Mouse (Mus musculus): ENCODE data around the gene Layn.
A peak's percentile ranks its signal among the peaks of the same experiment; 100 is the strongest.

The Layn gene

DNA sequence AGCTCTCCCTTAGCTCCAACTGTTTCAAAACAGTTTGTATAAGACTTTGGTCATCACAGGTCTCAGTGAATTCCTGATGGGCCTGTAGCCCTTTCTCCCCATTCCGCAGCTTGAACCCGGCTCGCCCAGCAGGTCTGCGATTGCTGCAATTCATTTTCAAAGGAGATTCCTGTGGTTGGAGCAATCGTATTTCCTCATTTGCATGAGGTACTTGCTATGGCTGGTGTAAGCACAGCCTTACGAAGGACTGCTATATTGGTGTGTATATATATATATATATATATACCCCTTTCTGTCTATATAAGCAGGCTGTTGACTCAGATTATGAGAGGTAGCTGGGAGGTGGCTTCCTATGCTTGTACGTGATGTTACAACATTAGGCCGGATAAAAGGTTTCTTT lies 44.6 kb downstream of the Layn start:
- no peak for DNase-seq (ENCODE audit: low spot score)

DNA sequence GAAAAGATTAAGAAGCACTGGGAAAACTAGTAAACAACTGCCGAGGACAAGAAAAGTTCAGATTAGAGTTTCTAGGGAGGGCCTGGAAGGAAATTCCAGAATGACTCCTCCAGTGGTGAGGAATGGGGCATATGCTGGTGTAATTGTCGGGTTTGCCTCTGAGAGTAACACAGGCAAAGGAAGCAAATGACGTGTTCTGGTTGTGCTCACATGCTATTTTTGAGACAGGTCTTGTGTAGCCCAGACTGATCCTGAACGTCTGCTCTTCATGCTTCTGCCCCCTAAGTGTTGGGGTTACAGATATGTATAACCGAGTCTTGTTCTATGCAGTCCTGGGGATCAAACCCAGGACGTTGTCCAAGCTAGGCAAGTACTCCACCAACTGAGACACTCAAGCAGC lies 45.3 kb downstream of the Layn start:
- no peak for DNase-seq (ENCODE audit: low spot score)

DNA sequence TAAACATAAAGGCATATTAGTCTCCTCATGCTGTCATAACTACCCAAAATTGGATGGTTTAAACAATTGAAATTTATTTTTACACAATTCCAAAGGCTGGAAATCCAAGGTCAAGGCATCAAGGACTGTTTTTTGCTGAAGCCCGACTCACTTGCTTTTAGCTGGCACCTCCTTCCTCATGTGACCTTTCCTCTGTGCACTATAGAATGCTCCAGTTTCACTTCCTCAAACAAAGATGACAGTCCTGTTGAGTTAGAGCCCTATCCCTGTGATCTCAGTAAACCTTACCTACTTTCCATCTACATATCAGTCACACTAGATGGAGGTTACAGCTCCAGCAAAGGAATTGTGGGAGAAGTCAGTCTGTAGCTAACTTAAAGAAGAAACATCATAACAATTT lies 46.7 kb downstream of the Layn start:
- DNase-seq (ENCODE audit: low spot score), result no peak

DNA sequence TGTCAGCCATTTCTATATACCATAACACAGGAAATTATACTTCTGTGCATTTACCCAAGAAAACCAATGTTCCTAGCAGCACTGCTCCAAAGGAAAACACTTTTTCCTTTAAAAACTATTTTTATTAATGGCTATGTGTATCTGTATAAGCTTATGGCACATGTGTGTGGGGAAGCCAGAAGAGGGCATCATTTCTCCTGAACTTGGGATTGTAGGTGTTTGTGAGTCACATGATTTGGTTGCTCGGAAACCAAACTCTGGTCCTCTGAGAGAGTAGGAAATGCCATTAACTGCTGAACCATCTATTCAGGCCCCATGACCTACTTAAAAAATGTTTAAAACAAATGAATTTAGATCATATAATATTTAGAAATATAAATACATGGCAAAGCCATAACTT lies 49.9 kb downstream of the Layn start:
- peak; percentile 20 for DNase-seq (ENCODE audit: low spot score)

DNA sequence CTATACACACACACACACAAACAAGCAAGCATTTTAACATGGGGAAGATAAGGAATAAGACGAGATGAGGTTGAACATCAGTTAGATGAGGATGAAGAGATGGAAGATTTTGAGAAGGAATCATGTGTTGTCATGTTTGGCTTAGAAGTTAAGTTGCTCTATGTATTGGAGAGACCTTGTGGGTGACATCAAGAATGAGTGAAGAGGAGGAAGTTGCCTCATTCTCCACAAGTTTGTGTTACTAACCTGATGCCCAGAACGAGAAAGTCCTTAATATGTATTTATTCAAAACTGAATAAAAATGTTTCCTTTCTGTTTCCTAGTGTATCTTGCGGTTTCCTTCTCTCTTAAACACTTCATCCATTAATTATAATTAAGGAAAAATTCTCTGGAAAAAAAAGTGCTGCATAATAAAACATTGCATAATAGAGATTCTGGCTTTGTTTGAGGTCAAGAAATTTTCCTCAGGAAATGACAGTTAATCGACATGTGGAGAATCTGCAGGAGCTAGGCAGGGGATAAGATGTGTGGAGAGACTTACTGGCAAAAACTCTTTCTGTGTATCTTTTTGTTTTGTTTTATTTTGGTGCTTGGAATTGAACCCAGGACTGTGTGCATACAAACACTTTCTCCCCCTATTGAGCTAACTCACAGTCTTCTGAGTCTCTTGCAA lies 55.6 kb downstream of the Layn start:
- no peak for DNase-seq (ENCODE audit: low spot score)

DNA sequence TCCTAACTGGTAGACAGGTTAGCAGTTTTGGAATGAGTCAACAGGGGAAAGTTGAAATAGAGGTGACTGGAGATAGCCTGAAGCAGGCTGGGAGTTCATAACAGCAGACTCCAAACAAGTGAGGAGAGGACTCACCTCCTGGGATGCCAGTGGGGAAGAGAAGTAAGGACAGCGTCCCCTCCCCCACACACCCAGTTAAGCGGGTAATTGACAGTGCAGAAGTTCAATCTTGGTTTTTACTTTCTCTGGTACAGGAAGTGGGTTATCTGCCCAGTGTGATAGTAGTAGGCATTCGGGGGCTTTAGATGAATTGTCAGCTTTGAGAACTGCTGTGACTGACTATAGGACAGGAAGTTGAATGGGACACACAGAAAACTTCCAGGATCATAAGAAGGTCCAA lies 56.5 kb downstream of the Layn start:
- DNase-seq (ENCODE audit: low spot score), result no peak

DNA sequence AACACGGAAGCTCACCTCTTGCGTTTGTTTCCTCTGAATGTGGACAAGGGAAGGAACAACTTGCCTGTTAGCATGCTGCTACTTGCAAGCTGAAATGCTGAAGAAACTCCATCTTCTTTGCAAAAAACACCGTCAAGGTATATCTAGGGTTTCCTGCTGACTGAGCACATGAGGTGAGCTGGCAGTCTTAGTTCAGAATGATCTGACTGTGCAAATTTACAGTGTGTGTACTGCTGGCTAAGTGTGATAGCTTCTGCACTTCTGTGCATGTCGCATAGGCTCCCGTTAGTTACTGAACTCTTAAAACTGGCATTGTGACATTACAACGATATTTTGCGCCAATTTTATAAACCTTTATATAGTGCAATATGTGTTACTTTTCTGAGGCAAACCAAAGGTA lies 57.2 kb downstream of the Layn start:
- DNase-seq (ENCODE audit: low spot score), result no peak

DNA sequence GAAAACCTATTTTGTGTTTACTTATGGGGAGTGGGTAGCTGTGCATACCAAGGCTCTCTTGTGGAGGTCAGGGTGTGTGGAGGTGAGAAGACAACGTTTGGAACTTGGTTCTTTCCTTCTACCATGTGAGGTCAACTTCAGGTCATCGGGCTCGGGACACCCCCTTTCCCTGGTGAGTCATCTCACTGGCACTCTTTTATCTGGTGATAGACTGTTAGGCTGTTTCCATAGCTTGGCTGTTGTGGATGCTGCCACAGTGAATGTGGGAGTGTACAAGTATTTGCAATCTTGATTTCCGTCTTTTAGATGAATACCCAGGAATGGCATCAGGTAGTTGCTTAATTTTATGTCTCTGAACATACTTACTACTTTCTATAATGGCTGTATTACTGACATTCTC lies 61.2 kb downstream of the Layn start:
- DNase-seq (ENCODE audit: low spot score), result no peak

DNA sequence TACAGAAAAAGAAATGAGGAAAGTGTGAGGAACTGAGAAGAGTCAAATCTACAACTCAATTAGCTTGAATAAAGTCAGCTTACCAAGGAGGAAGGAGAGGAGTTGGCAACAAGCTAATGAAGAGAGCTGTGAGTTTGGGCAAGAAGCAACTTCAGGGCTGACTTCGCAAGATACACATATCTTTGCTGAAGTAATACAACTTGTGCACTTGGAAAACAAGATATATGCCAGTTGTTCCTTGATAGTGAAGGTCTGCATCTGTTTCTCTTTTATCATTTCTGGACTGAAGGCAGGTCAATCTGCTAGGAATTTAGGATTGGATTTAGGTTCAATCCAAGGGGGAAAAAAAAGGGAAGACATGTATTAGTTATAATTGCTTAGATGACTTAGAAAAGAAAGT lies 63.2 kb downstream of the Layn start:
- no peak for DNase-seq (ENCODE audit: low spot score)

DNA sequence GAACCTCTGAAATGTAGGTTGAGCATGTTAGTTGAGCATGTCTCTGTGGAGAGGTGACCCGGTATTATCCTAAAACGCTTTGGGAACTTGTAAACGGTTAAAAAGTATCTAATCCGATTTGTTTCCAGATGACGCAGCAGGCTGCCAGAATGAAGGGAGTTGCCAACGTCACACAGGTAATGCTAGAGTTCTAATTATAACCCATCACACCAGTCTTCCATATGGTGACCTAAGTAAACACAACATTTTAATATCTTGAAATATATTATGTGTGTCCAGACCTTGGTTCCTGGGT lies 67.3 kb downstream of the Layn start:
- no peak for DNase-seq (ENCODE audit: low spot score)

DNA sequence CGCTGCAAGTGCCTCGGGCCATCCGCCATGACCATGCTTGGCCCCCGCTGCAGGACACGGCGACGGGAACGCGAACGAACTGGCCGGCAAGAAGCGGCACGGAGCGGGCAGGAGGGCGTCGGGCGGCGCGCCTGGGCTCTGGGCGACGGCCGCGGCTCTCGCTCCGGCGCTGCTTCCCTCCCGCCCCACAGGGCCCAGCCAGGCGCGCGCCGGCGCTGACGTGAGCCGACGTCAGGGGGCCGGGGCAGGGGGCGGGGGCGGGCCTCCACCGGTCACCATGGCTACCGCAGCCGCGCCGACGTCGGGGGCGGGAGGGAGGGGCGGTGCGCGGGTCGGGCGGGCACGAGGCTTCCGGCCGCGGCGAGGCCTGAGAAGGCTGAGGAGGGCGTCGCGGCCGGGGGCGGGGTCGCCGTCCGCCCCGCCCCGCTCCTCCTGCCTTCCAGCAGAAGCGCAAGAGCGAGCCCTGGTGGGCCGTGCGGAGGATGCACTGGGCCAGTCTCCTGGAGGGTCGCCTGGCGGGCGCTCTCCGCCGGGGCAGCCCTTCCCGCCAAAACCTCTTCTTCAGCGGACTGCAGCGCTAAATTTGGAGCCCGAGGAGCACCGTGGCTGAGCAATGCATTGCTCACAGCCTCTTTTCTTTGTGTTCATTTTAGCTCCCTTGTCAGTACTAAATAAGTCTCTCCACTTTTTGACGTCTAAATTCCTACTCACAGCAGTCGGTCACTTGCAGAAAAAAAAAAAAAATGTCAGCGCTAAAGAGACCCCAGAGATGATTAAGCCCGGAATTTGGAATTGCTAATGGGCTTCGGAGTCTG lies 67.8 kb downstream of the Layn start, which contains the start of gene Sik2:
Gene Sik2, minus strand, starts transcription at position 233 of the 815 bp plus-strand sequence.
- DNase-seq (ENCODE audit: low spot score), result peak; percentile 96

DNA sequence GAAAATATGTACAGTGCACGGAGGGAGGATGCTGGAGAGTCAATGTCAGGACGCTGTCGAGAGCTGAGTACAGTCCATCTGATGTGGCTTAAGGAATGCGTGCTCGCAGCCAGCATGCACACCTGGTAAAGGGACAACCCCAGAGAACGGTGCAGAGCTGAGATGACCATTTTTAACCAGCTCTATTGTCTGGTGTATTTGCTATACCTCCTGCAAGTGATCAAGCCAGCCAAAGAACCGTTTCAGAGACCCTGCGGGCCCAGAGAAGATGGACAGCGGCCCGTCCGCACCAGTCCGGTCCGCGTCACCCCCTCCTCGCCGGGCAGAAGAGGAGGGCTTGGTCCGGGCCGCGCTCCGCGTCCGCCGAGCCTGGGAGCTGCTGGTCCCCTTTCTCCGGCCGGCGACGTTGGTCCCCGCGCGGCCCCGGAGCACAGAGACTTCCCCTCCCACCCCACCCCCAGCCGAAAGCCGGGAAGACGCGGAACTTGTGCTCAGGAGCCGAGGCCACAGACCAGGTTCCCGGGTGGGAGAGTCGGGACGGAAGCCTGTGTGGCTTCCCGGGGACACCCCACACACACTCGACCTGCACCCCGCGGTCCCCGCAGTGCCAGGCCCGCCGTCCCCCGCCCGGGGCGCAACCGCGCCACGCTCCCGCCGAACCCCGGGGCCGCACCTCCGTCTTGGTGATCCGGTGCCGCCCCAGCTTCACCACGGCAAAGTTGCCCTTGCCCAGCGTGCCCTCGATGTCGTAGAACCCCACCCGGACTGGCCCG lies 68.6 kb downstream of the Layn start:
- DNase-seq (ENCODE audit: low spot score), result peak; percentile 40

DNA sequence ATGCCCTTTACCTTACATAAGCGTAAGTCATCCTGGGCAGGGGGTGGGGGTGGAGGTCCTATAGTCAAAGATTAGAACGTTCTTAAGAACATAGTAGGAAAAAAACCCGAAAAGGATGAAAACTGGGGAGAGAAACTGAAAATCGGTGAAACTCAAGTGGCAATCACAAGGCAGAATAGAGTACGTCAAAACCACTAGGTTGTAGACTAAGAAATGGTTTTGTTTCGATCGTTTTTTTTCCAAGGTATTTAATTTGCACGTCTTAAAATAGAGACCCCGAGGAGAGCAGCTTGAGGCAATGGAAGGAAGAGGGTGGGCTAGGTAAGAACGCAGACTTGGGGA lies 69.2 kb downstream of the Layn start:
- DNase-seq (ENCODE audit: low spot score), result no peak

DNA sequence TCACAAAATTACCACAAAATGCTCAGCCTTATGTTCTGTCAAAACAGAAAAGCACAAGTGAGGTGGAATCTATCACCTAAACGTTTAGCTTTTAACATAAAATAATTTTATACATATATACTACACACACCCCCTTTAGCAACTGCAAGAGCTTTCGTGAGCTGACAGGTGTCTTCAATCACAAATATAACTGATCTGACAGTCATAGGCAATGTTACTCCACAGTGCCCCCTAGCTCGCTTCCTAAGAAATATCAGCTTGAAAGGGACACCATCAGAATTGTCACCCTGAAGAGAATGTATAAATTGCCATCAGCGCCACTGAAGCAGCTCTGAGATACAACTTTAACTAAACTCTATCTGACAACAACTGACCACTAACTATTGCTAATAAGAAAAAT lies 70.0 kb downstream of the Layn start:
- DNase-seq (ENCODE audit: low spot score), result peak; percentile 83
